Mouse (Mus musculus): ENCODE data around the gene Lsr.
"Not testable (repeated sequence)": the region's sequence is repeated elsewhere in the genome, so short reads cannot be mapped to it uniquely, and the experiment has no call there.

Lsr gene

GRCm38 (mm10) chr7:30924071-30924470, 49.2 kb downstream of the Lsr start:
- no peak for DNase-seq

DNA sequence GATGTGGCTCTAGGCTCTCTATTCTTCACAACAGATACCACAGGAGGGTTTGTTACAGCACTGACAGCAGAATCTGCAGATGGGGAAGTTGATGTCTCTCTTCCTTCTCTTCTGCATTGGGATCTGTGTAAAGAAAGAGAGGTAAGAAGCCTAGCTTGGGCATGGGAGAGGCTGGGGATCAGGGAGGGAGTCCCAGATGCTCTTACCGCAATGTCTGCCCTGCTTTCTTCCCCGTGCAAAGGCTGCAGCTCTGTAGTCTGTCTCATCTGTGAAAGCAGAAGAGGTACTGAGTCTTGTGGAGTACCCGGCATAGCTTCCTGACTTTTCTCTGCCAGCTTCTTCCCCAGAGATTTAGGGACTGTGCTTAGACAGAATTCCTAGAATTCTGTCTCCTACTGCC, 50.8 kb downstream of the Lsr start:
- DNase-seq = not testable (repeated sequence)

DNA sequence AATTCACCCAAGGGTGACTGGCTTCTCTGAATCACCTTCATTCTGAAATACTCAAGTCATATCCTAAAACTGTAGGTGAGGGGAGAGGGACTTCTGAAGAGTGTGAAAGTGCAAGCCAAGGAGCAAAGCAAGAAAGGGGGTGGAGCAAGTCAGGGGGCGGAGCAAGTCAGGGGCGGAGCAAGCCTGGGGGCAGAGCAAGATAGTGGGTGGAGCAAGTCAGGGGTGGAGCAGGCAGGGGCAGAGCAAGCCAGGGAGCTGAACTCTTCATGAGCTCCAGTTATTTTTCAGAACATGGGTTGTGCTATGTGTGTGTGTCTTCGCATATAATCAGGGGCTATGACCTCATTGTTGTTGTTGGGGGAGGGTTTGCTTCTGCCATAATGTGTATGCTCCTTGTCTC, 53.0 kb downstream of the Lsr start:
- no peak for DNase-seq

DNA sequence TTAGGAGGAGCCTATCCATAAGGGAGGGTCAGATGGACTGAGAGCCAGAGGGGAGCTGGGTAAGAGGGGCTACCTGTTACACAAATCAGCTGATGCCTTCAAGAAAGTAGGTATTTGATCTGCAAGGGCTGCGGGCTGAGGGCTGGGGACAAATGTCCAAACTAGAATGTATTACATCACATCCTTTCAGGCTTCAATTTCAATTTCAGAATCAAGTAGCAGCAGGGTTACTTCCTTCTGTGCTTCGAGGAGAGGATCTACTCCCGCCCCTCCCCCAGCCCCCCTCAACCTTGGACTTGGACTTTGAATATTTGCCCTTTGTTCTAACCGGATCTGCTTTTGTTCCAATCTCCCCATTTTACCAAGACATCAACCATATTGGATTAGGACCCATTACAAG, 56.0 kb downstream of the Lsr start:
- no peak for DNase-seq

GRCm38 (mm10) chr7:30916713-30917112, 56.6 kb downstream of the Lsr start:
- DNase-seq = no peak

DNA sequence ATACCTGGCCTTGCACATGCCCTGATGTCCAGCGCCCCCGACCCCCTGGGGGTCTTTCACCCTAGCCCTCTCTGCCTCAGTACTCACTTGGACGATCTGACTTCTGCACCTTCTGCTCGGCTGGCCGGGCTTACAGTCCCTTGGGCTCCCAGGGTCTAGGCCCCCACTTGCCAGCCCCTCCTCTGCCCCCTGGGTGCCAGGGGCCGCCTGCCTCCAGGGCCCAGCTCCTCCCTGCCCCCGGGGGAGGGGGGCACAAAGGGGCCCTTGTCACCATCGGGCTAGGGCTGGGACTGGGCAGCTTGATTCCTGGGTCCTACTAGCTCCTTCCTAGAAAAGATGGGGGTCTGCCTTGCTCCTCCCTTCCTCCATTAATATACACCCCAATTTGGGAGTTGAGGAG, 58.5 kb downstream of the Lsr start, which contains the start of gene Mag:
Gene Mag (minus strand): TSS at position 142 of the 400 bp plus-strand sequence.
- no peak for DNase-seq

GRCm38 (mm10) chr7:30909773-30910172, 63.5 kb downstream of the Lsr start:
- no peak for DNase-seq

DNA sequence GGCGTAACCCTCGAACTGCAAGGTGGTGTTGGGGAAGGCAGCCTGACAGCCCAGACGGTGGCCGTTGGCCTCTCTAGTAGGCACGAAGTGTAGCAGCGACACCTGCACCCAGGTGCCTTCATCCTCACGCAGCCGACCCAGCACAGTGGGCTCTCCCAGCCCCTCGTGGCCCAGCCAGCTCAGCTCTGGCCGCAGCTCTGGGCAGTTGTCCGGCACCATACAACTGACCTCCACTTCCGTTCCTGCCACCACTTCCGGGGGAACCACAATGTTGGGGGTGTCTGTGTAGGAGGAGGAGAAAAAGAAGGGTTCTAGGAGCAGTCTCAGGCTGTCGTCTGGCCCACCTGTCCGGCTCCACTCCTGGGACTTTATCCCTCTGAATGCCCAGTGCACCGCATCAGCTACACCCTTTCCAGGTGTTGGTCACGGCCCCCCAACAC, 64.3 kb downstream of the Lsr start:
- DNase-seq = no peak

DNA sequence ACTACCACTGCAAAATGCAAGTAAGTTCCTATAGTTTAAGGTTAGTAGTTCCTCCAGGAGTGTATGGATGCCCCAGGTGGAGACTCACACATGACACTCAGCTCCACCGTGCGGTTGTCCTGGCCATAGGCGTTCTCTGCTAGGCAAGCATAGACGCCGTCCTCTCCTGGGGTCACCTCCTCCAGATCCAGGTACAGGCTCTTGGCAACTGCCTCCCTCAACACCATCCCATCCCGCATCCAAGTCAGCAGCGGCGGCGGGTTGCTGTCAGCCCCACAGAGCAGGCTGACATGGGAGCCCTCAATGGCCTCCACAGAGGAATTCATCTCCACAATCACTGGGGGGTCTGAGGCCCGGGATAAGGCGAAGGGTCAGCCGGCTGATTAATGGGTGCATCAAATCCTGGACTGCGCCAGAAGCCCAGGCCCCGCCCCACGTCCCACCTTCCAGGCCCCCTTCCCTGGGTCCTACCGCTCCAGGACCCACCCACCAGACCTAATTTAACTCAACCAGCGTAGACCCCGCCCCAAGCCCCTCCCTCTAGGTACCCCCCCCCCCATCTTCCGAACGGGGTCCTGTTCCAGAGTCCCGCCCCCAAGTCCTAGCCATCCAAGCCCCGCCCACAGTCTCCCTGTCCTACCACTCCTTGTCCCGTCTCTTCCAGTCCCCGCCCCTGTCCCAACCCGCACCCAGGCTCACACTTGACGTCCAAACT, 64.8 kb downstream of the Lsr start:
- DNase-seq = peak; percentile 79

All from embryo, embryonic 11 days (tissue).